Mouse (Mus musculus) liver, adult 2 months (tissue): ENCODE data around the gene Lmntd2. TPM values are rescaled to one million over a fixed set of nuclear protein-coding genes. Genes with fewer than 3 reads are reported as not detected.
A peak's percentile ranks its signal among the peaks of the same experiment; 100 is the strongest.

Source experiments
- DNase-seq: peaks from one replicate; pipeline ENCODE4 v3.0.0-alpha.2; 2011; ENCODE audit warnings: low read depth, low spot score; ENCODE audit errors: extremely low read depth
- H3K27ac ChIP-seq: fragments of 200-500 bp; replicated peaks from 2 replicates; pipeline ENCODE4 v1.5.1; 2012; ENCODE audit warnings: low read depth, mild to moderate bottlenecking, control low read depth, inconsistent platforms, low read length; ENCODE audit not compliant: insufficient read depth
- H3K27me3 ChIP-seq: fragments of 200-500 bp; 2 replicates; pipeline ENCODE4 v1.6.1; 2012; ENCODE audit warnings: mild to moderate bottlenecking, moderate library complexity, low read length, inconsistent platforms; ENCODE audit not compliant: control insufficient read depth, insufficient read depth
- H3K36me3 ChIP-seq: fragments of 200-500 bp; 2 replicates; pipeline ENCODE4 v1.6.1; 2012; ENCODE audit warnings: low read length, inconsistent platforms; ENCODE audit not compliant: control insufficient read depth, insufficient read depth
- H3K4me1 ChIP-seq: fragments of 200-500 bp; 2 replicates; pipeline ENCODE4 v1.6.1; 2011; ENCODE audit warnings: low read length; ENCODE audit not compliant: control insufficient read depth, insufficient read depth
- H3K4me3 ChIP-seq: fragments of 200-500 bp; 2 replicates; pipeline ENCODE4 v1.5.1; 2011; ENCODE audit warnings: low read depth, mild to moderate bottlenecking, control low read depth, low read length, moderate library complexity; ENCODE audit not compliant: insufficient read depth
- H3K79me2 ChIP-seq: fragments of 200-500 bp; 2 replicates; pipeline ENCODE4 v1.6.1; 2012; ENCODE audit warnings: inconsistent platforms, mild to moderate bottlenecking, low read length, moderate library complexity; ENCODE audit not compliant: control insufficient read depth, insufficient read depth
- H3K9ac ChIP-seq: fragments of 200-500 bp; 2 replicates; pipeline ENCODE4 v1.6.1; 2012; ENCODE audit warnings: low read depth, mild to moderate bottlenecking, control low read depth, inconsistent platforms, low read length
- CTCF ChIP-seq: fragments of 200-500 bp; IDR thresholded peaks from 2 replicates; pipeline ENCODE4 v1.5.1; 2011; ENCODE audit warnings: low read depth, low read length, control low read depth
- POLR2A ChIP-seq: fragments of 200-500 bp; IDR thresholded peaks from 2 replicates; pipeline ENCODE4 v1.6.1; 2011; ENCODE audit warnings: low read length, control low read depth; ENCODE audit not compliant: insufficient read depth; ENCODE audit errors: extremely low read depth
- WGBS: fragments of 180-500 bp; shearing (Covaris S2); methylation state at CpG from one replicate; pipeline ENCODE4 v1.1.7; 2018; 5-methylcytosine and 5-hydroxymethylcytosine counted together
- polyA plus RNA-seq: library from polyadenylated mRNA; depleted of rRNA; stranded (reverse); fragments of >200 nt; gene quantifications from 2 replicates; pipeline ENCODE4 v1.2.3, GENCODE M21; 2012
- total RNA-seq: library from RNA; depleted of rRNA; stranded (reverse); fragments of >200 nt; gene quantifications from 2 replicates; pipeline ENCODE4 v1.2.3, GENCODE M21; 2014

Lmntd2 gene
- total and polyA plus RNA-seq, 2 experiments, result 0.83 to 2.2 TPM

- H3K4me3 ChIP-seq, result no peak overlapping the region
- H3K9ac ChIP-seq, result no peak overlapping the region
- H3K27ac ChIP-seq, result no peak overlapping the region
- H3K79me2 ChIP-seq, result peaks cover 12% of the 10 kb centered on the region; the same call in 1 of the 2 replicates
- H3K4me1 ChIP-seq, result peaks cover 22% of the 10 kb centered on the region
- no peak for TF ChIP-seq POLR2A
- TF ChIP-seq CTCF, result no peak
- no peaks in the 10 kb centered on the region for H3K27me3 ChIP-seq
- H3K36me3 ChIP-seq, result no peaks in the 10 kb centered on the region
- WGBS, result 92% methylated on average over 5 of the region's 5 CpGs
- no peak for DNase-seq
These were observed 4.8 kb upstream of the Lmntd2 start for GRCm38 (mm10) chr7:141218557-141219133.

- TF ChIP-seq POLR2A (no peak), CTCF (no peak)
- Histone ChIP-seq H3K9ac (no peak overlapping the region), H3K4me3 (no peak overlapping the region), H3K27ac (no peak overlapping the region), H3K79me2 (peaks cover 12% of the 10 kb centered on the region; the same call in 1 of the 2 replicates), H3K4me1 (peaks cover 22% of the 10 kb centered on the region), H3K27me3 (no peaks in the 10 kb centered on the region), H3K36me3 (no peaks in the 10 kb centered on the region)
- WGBS, result 80% methylated on average over 3 of the region's 3 CpGs
- no peak for DNase-seq
These were observed 4.3 kb upstream of the Lmntd2 start for GRCm38 (mm10) chr7:141218141-141218540.

GRCm38 (mm10) chr7:141217343-141218013 is 3.6 kb upstream of the Lmntd2 start:
- peaks cover 22% of the 10 kb centered on the region for H3K4me1 ChIP-seq
- WGBS, result 85% methylated on average over 17 of the region's 17 CpGs
- peak overlapping the region; percentile 65 for H3K9ac ChIP-seq
- H3K79me2 ChIP-seq, result peaks cover 12% of the 10 kb centered on the region; the same call in 1 of the 2 replicates
- TF ChIP-seq CTCF, result no peak
- H3K4me3 ChIP-seq, result peak overlapping the region; percentile 47; the same call in 1 of the 2 replicates
- H3K27ac ChIP-seq, result peak overlapping the region; percentile 89
- H3K36me3 ChIP-seq, result no peaks in the 10 kb centered on the region
- H3K27me3 ChIP-seq, result no peaks in the 10 kb centered on the region
- no peak for DNase-seq

- Histone ChIP-seq H3K4me1 (peaks cover 20% of the 10 kb centered on the region), H3K36me3 (no peaks in the 10 kb centered on the region), H3K4me3 (peak overlapping the region; percentile 50), H3K27me3 (no peaks in the 10 kb centered on the region), H3K9ac (peak overlapping the region; percentile 65), H3K27ac (peak overlapping the region; percentile 89), H3K79me2 (peaks cover 12% of the 10 kb centered on the region; the same call in 1 of the 2 replicates)
- TF ChIP-seq CTCF (no peak), POLR2A (no peak)
- DNase-seq, result no peak
- 30% methylated on average over 11 of the region's 11 CpGs for WGBS
These were observed 3.0 kb upstream of the Lmntd2 start for GRCm38 (mm10) chr7:141216894-141217293.

- H3K79me2 ChIP-seq, result peaks cover 12% of the 10 kb centered on the region; the same call in 1 of the 2 replicates
- no peaks in the 10 kb centered on the region for H3K36me3 ChIP-seq
- DNase-seq, result peak; percentile 99
- H3K4me3 ChIP-seq, result peak overlapping the region; percentile 87
- peak overlapping the region; percentile 91 for H3K27ac ChIP-seq
- TF ChIP-seq POLR2A (peak; percentile 50), CTCF (no peak)
- peaks cover 17% of the 10 kb centered on the region for H3K4me1 ChIP-seq
- H3K27me3 ChIP-seq, result no peaks in the 10 kb centered on the region
- H3K9ac ChIP-seq, result peak overlapping the region; percentile 88
- 2% methylated on average over 42 of the region's 42 CpGs for WGBS
These were observed 2.2 kb upstream of the Lmntd2 start for GRCm38 (mm10) chr7:141215880-141216733.
